Mouse (Mus musculus): ENCODE measurements around the gene Hal. TPM values are rescaled to one million over a fixed set of nuclear protein-coding genes. Genes with fewer than 3 reads are reported as not detected.

The Hal gene
- total RNA-seq, 2 experiments from 2014 or later, result 0.27 TPM; not detected in 1

GRCm38 (mm10) chr10:93484511-93484910 is 4.1 kb upstream of the Hal start:
- intact Hi-C loops (cut with DNase I), result no loop called here
- no peak for DNase-seq (ENCODE audit: extremely low spot score in 1 of 2, low spot score in 2 of 2)
- no peak for TF ChIP-seq CTCF (IDR thresholded peaks at IDR 0.05)
- Histone ChIP-seq H3K27ac (no peak overlapping the region), H3K4me3 (no peak overlapping the region)

- TF ChIP-seq CTCF (IDR thresholded peaks at IDR 0.05), result peak; percentile 59
- Histone ChIP-seq H3K27ac (no peak overlapping the region), H3K4me3 (no peak overlapping the region)
- peak; percentile 24 to 36 for DNase-seq (ENCODE audit: extremely low spot score in 1 of 2, low spot score in 2 of 2)
- intact Hi-C loops (cut with DNase I), result no loop called here
These were observed 3.4 kb upstream of the Hal start for GRCm38 (mm10) chr10:93485055-93485691.

- peak; percentile 67 for TF ChIP-seq CTCF (IDR thresholded peaks at IDR 0.05)
- H3K27ac ChIP-seq, result no peak overlapping the region
- intact Hi-C loops (cut with DNase I), result loop anchor here (1.0 to 2.0 kb wide), 2 partner anchors 63 to 90 kb away; no protein-coding TSS in a partner anchor
- peak in 1 of 2 experiments; percentile 17 for DNase-seq (ENCODE audit: extremely low spot score in 1 of 2, low spot score in 2 of 2)
- H3K4me3 ChIP-seq, result no peak overlapping the region
These were observed 1.9 kb upstream of the Hal start for GRCm38 (mm10) chr10:93486622-93487021.

GRCm38 (mm10) chr10:93488828-93489226 is 259 bp downstream of the Hal start:
- DNase-seq (ENCODE audit: extremely low spot score in 1 of 2, low spot score in 2 of 2), result no peak
- intact Hi-C loops (cut with DNase I), result no loop called here
- Histone ChIP-seq H3K27ac (no peak overlapping the region), H3K4me3 (no peak overlapping the region)
- TF ChIP-seq CTCF (IDR thresholded peaks at IDR 0.05), result no peak

- H3K4me3 ChIP-seq, result no peak overlapping the region
- DNase-seq (ENCODE audit: extremely low spot score in 1 of 2, low spot score in 2 of 2), result no peak
- TF ChIP-seq CTCF (IDR thresholded peaks at IDR 0.05), result no peak
- H3K27ac ChIP-seq, result no peak overlapping the region
- intact Hi-C loops (cut with DNase I), result no loop called here
These were observed 1.9 kb downstream of the Hal start for GRCm38 (mm10) chr10:93490451-93490850.

- Histone ChIP-seq H3K27ac (no peak overlapping the region), H3K4me3 (no peak overlapping the region)
- no peak for DNase-seq (ENCODE audit: extremely low spot score in 1 of 2, low spot score in 2 of 2)
- intact Hi-C loops (cut with DNase I), result no loop called here
- no peak for TF ChIP-seq CTCF (IDR thresholded peaks at IDR 0.05)
These were observed 12.3 kb downstream of the Hal start for GRCm38 (mm10) chr10:93500864-93501263.

- Histone ChIP-seq H3K4me3 (no peak overlapping the region), H3K27ac (no peak overlapping the region)
- intact Hi-C loops (cut with DNase I), result no loop called here
- TF ChIP-seq CTCF (IDR thresholded peaks at IDR 0.05), result no peak
- DNase-seq (ENCODE audit: extremely low spot score in 1 of 2, low spot score in 2 of 2), result no peak
These were observed 12.8 kb downstream of the Hal start for GRCm38 (mm10) chr10:93501346-93501745.

GRCm38 (mm10) chr10:93508383-93508970 is 19.9 kb downstream of the Hal start:
- no peak for DNase-seq (ENCODE audit: extremely low spot score in 1 of 2, low spot score in 2 of 2)
- Histone ChIP-seq H3K27ac (no peak overlapping the region), H3K4me3 (no peak overlapping the region)
- TF ChIP-seq CTCF (IDR thresholded peaks at IDR 0.05), result no peak
- intact Hi-C loops (cut with DNase I), result no loop called here

- DNase-seq (ENCODE audit: extremely low spot score in 1 of 2, low spot score in 2 of 2), result no peak
- intact Hi-C loops (cut with DNase I), result no loop called here
- no peak for TF ChIP-seq CTCF (IDR thresholded peaks at IDR 0.05)
- no peak overlapping the region for H3K27ac ChIP-seq
- H3K4me3 ChIP-seq, result no peak overlapping the region
These were observed 21.1 kb downstream of the Hal start for GRCm38 (mm10) chr10:93509532-93510153.

- no peak for TF ChIP-seq CTCF (IDR thresholded peaks at IDR 0.05)
- Histone ChIP-seq H3K4me3 (no peak overlapping the region), H3K27ac (no peak overlapping the region)
- intact Hi-C loops (cut with DNase I), result no loop called here
- no peak for DNase-seq (ENCODE audit: extremely low spot score in 1 of 2, low spot score in 2 of 2)
These were observed 26.9 kb downstream of the Hal start for GRCm38 (mm10) chr10:93515419-93515818.

- no peak for DNase-seq (ENCODE audit: extremely low spot score in 1 of 2, low spot score in 2 of 2)
- no peak for TF ChIP-seq CTCF (IDR thresholded peaks at IDR 0.05)
- intact Hi-C loops (cut with DNase I), result no loop called here
- H3K27ac ChIP-seq, result no peak overlapping the region
- no peak overlapping the region for H3K4me3 ChIP-seq
These were observed 27.4 kb downstream of the Hal start for GRCm38 (mm10) chr10:93515927-93516326.

GRCm38 (mm10) chr10:93517754-93518153 is 29.2 kb downstream of the Hal start:
- intact Hi-C loops (cut with DNase I), result no loop called here
- DNase-seq (ENCODE audit: extremely low spot score in 1 of 2, low spot score in 2 of 2), result no peak
- H3K4me3 ChIP-seq, result no peak overlapping the region
- H3K27ac ChIP-seq, result no peak overlapping the region
- TF ChIP-seq CTCF (IDR thresholded peaks at IDR 0.05), result no peak

Data from left cerebral cortex, adult 2 months (tissue).